In the genomic region with DNA sequence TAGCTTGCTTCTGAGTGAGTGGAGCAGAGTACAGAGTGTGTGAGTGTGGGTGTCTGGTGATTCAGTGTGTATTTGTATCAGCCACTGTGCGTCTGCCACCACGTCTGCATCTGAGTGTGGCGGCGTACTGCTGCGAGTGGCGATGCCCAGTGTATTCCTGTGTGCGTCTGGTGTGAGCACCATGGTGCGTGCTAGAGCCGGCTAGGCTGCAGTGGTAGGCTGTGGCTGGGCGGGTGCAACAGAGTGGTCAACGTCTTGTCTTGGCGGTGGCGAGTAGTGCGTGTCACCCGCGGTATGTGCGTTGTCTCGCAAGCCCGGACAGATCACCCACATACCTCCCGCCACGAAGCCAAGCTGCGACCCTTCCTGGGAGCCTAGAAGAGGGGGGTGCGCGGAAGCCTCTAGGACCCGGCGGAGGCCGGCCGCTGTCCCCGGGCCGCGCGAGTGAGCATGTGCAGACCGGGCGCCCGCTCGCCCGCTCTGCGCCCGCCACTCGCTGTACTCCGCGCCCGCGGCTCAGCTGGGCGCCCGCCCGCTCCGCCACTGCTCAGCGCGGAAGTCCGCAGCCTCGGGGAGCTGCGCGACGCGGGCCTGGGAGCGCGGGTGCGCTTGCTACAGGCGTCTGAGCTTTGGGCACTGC, we compare ENCODE assay signal across 9 mouse cellular contexts. TPM values are rescaled to one million over a fixed set of nuclear protein-coding genes. Genes with fewer than 3 reads are reported as not detected.
DNase-seq lines count a peak whose midpoint lies in the region; ATAC-seq lines count a peak whose summit lies in the region.
"Had no signal": no experiment of that assay in that cellular context is flagged by ENCODE, and none has a peak within 500 bp of the region (broad histone marks: within the 10 kb centered on the region; RNA-seq: fewer than 3 reads in every experiment).

No protein-coding gene starts in this region.

- H3K9ac ChIP-seq in kidney, embryonic 16.5 days (replicated peaks; ENCODE audit: low read length), result peak overlapping the region; percentile 62
- H3K9ac ChIP-seq in limb, embryonic 15.5 days, result no peak overlapping the region
- peak overlapping the region; percentile 90 for H3K9ac ChIP-seq in neural tube, embryonic 12.5 days

- H3K4me3 ChIP-seq in kidney, embryonic 16.5 days (ENCODE audit: low read length), result peak overlapping the region; percentile 54
- H3K4me3 ChIP-seq in limb, embryonic 15.5 days, result peak overlapping the region; percentile 45
- peak overlapping the region; percentile 85 for H3K4me3 ChIP-seq in neural tube, embryonic 12.5 days

- H3K27ac ChIP-seq in kidney, embryonic 16.5 days (ENCODE audit: low read length), result no peak overlapping the region
- no peak overlapping the region for H3K27ac ChIP-seq in limb, embryonic 15.5 days
- H3K27ac ChIP-seq in neural tube, embryonic 12.5 days, result peak overlapping the region; percentile 68; the same call in 1 of the 2 replicates

- H3K4me1 ChIP-seq in kidney, embryonic 16.5 days (ENCODE audit: insufficient read depth, low read length), result peaks cover 15% of the 10 kb centered on the region; the same call in 1 of the 2 replicates
- peaks cover 13% of the 10 kb centered on the region for H3K4me1 ChIP-seq in limb, embryonic 15.5 days
- H3K4me1 ChIP-seq in neural tube, embryonic 12.5 days, result peaks cover 42% of the 10 kb centered on the region

- WGBS in kidney, embryonic 16.5 days, result 2% methylated on average over 60 of the region's 60 CpGs
- WGBS in limb, embryonic 15.5 days, result 2% methylated on average over 60 of the region's 60 CpGs
- under 1% methylated on average over 59 of the region's 60 CpGs for WGBS in neural tube, embryonic 12.5 days

- no peaks in the 10 kb centered on the region for H3K9me3 ChIP-seq in kidney, embryonic 16.5 days (ENCODE audit: low read length)
- no peaks in the 10 kb centered on the region for H3K9me3 ChIP-seq in limb, embryonic 15.5 days
- H3K9me3 ChIP-seq in neural tube, embryonic 12.5 days, result no peaks in the 10 kb centered on the region

- DNase-seq in heart, adult 11 months, result peak; percentile 93
- no peak for DNase-seq in heart, adult 8-10 months (ENCODE audit: low spot score)
- peak; percentile 79 for DNase-seq in cerebellum, postnatal 36 days
- peak; percentile 13 to 33 for DNase-seq in heart, adult 9 months (ENCODE audit: low spot score in 2 of 2)
- DNase-seq in urinary bladder, postnatal 10 days (ENCODE audit: low spot score), result no peak

- no peaks in the 10 kb centered on the region for H3K36me3 ChIP-seq in kidney, embryonic 16.5 days (ENCODE audit: insufficient read depth, low read length)
- no peaks in the 10 kb centered on the region for H3K36me3 ChIP-seq in limb, embryonic 15.5 days
- H3K36me3 ChIP-seq in neural tube, embryonic 12.5 days, result no peaks in the 10 kb centered on the region

- peak overlapping the region; percentile 96 for H3K4me2 ChIP-seq in kidney, embryonic 16.5 days (replicated peaks; ENCODE audit: low read depth, low read length)
- peak overlapping the region; percentile 84 for H3K4me2 ChIP-seq in limb, embryonic 15.5 days
- peak overlapping the region; percentile 80 for H3K4me2 ChIP-seq in neural tube, embryonic 12.5 days (replicated peaks)

- peak; percentile 88 for ATAC-seq in kidney, embryonic 16.5 days (ENCODE audit: low FRiP score, low TSS enrichment)
- ATAC-seq in limb, embryonic 15.5 days (ENCODE audit: insufficient number of reproducible peaks, low FRiP score, low TSS enrichment, low read depth), result 0 out of 2 replicates have a peak, but pooled peaks have one; percentile 30
- peak; percentile 93 for ATAC-seq in neural tube, embryonic 12.5 days (ENCODE audit: low FRiP score, low read depth)

- H3K27me3 ChIP-seq in kidney, embryonic 16.5 days (ENCODE audit: insufficient read depth, low read length), result peaks cover 38% of the 10 kb centered on the region
- H3K27me3 ChIP-seq in limb, embryonic 15.5 days, result peaks cover 65% of the 10 kb centered on the region
- peaks cover 5% of the 10 kb centered on the region; the same call in 1 of the 2 replicates for H3K27me3 ChIP-seq in neural tube, embryonic 12.5 days (replicated peaks)

RNA-seq across cellular contexts. Expression of gene Wscd1, which starts 0.9 kb away (rescaled TPM):
- 1 to 10 TPM; 7.7 to 9.5 (median 8.7) TPM for total RNA-seq in heart, adult 8-10 months (2022)
- 18.1 and 19.5 TPM in 2 replicates for polyA plus RNA-seq in kidney, embryonic 16.5 days (2015; fragmentation: Nextera tagmentation; extraction: Ambion mirVana)
- 3.2 and 4.0 TPM in 2 replicates for polyA plus RNA-seq in limb, embryonic 15.5 days (2015; fragmentation: Nextera tagmentation; extraction: Ambion mirVana)
- polyA plus RNA-seq in neural tube, embryonic 12.5 days (2016; fragmentation: Nextera tagmentation; extraction: Ambion mirVana), result 66.0 and 67.3 TPM in 2 replicates
- total RNA-seq: hematopoietic stem cell, adult 5-6 weeks had no signal

Comparison
In these comparisons a context has a peak if more than half of its experiments do, and no peak if none do; other contexts are left out.
1. DNase-seq: peak in heart, adult 11 months (single experiment), cerebellum, postnatal 36 days (2 of 2) and heart, adult 9 months (2 of 2); none in heart, adult 8-10 months (single experiment) and urinary bladder, postnatal 10 days (single experiment).
2. ATAC-seq: peak in every context shown above with its lines; median percentile 93 in neural tube, embryonic 12.5 days; 88 in kidney, embryonic 16.5 days; 30 in limb, embryonic 15.5 days.
3. Peak in every context shown above with its lines, with median percentiles within 50 percentile points of each other: H3K4me2 ChIP-seq and H3K4me3 ChIP-seq.